Mouse (Mus musculus) limb, embryonic 13.5 days (tissue): ENCODE measurements around the gene Tcp10b. TPM values are rescaled to one million over a fixed set of nuclear protein-coding genes. Genes with fewer than 3 reads are reported as not detected.
"Not testable (repeated sequence)": the region's sequence is repeated elsewhere in the genome, so short reads cannot be mapped to it uniquely, and the experiment has no call there.

Experiments
- ATAC-seq: fragments of 200-750 bp; cut with Nextera tagmentation; 2 replicates; pipeline ENCODE4 v1.8.0; 2017; ENCODE audit warnings: low read depth, moderate number of reproducible peaks, moderate TSS enrichment; ENCODE audit not compliant: low FRiP score
- H3K27ac ChIP-seq: fragments of 300-500 bp; sonication (generic); 2 replicates; pipeline ENCODE4 v1.5.1; 2015; ENCODE audit warnings: inconsistent platforms, mild to moderate bottlenecking, moderate library complexity
- H3K27me3 ChIP-seq: fragments of 300-500 bp; sonication (generic); 2 replicates; pipeline ENCODE4 v1.6.1; 2015; ENCODE audit warnings: mild to moderate bottlenecking, inconsistent platforms
- H3K36me3 ChIP-seq: fragments of 300-500 bp; sonication (generic); 2 replicates; pipeline ENCODE4 v1.6.1; 2015; ENCODE audit warnings: inconsistent platforms, mild to moderate bottlenecking, moderate library complexity
- H3K4me1 ChIP-seq: fragments of 300-500 bp; sonication (generic); 2 replicates; pipeline ENCODE4 v1.6.1; 2015; ENCODE audit warnings: inconsistent platforms
- H3K4me2 ChIP-seq: fragments of 300-500 bp; sonication (generic); replicated peaks from 2 replicates; pipeline ENCODE4 v1.6.1; 2015; ENCODE audit warnings: inconsistent platforms, mild to moderate bottlenecking, moderate library complexity
- H3K4me3 ChIP-seq: fragments of 300-500 bp; sonication (generic); 2 replicates; pipeline ENCODE4 v1.5.1; 2015; ENCODE audit warnings: moderate library complexity, mild to moderate bottlenecking, inconsistent platforms
- H3K9ac ChIP-seq: fragments of 300-500 bp; sonication (generic); 2 replicates; pipeline ENCODE4 v1.6.1; 2015; ENCODE audit warnings: mild to moderate bottlenecking, inconsistent platforms
- H3K9me3 ChIP-seq: fragments of 300-500 bp; sonication (generic); 2 replicates; pipeline ENCODE4 v1.6.1; 2016; ENCODE audit warnings: inconsistent platforms
- WGBS: fragments of 180-500 bp; shearing (Covaris S2); methylation state at CpG from one replicate; pipeline ENCODE4 v1.1.7; 2015; 5-methylcytosine and 5-hydroxymethylcytosine counted together
- polyA plus RNA-seq: library from polyadenylated mRNA; unstranded; fragments of >200 nt; fragmentation: Nextera tagmentation; extraction: Ambion mirVana; gene quantifications from 2 replicates; pipeline ENCODE4 v1.2.1, GENCODE M21; 2015

The Tcp10b gene
- polyA plus RNA-seq, 1 experiment from 2014 or later: not detected

DNA sequence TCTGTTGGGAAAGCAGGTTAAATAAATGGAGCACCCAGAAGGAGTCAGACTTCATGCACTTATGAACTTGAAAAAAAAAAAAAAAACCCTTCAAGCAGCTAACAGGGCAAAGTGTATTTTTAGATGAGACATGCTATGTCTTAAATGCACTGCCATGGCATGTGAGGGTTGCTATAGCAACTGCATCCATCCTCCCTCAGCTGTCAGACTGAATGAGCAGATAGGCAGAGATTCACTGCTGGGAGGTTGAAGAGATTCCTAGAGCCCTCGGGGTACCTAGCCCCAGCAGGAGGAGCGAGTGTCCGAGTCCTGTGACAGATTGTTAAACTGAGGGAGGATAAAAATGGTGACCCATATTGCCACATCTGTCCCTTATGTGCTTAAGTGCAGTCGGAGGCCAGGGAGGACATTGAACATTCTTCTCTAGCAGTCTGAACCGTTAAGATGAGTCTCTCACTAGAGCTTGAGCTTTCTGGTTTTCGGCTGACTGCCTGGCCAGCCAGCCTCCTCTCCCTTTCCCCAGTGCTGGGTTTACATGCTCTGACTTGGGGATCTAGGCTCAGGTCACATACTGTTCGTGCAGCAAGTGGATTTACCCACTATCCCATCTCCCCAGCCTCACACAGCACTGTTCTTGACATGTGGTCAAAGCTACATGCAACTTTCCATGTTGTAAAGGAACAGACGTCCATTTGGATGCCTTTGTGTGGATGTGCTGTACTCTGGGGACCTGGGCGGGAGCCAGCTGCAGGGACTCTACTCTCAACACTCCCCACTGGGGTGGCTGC, 51.8 kb downstream of the Tcp10b start:
- WGBS: 50% methylated on average over 3 of the region's 9 CpGs
- H3K9ac ChIP-seq, H3K27me3 ChIP-seq, H3K4me2 ChIP-seq, H3K27ac ChIP-seq, H3K4me3 ChIP-seq, ATAC-seq, H3K36me3 ChIP-seq, H3K9me3 ChIP-seq, H3K4me1 ChIP-seq: not testable (repeated sequence)

DNA sequence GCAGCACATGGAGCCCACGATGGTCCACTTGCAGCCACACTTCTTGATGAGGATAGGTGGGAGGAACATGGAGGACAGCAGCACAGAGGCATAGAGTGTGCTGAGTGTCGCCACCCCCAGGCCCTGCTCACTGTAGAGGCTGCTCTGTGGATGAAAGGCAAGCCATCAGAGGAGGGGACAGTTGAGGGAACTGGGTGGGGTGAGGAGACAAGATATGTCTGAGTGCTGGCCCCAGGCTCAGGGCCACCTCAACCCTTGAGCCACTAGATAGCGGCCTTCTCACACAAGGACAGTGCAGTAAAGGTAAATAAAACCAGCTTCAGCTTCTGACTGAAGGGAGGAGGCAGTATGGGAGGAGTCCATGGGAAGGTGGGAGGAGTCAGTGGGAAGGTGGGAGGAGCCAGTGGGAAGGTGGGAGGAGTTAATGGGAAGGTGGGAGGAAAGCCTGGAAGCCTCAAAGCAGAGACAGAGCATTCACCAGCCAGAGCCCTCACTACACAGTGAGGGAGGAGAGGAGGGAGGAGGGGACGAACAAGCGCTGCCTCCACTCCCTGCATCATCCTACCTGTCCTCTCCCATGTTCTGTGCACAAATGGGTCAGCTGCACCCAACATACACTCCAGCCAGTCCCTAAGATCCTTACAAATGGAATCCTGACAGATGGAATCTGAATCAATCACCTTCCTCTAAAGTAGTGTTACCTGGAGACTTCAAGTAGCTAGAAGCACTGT, 62.6 kb downstream of the Tcp10b start:
- H3K27ac ChIP-seq, ATAC-seq, H3K27me3 ChIP-seq, H3K9ac ChIP-seq, H3K4me3 ChIP-seq, H3K4me2 ChIP-seq, H3K36me3 ChIP-seq, H3K4me1 ChIP-seq, H3K9me3 ChIP-seq: not testable (repeated sequence)
- WGBS: 97% methylated on average over 2 of the region's 5 CpGs

- not testable (repeated sequence) for H3K4me1 ChIP-seq, H3K27me3 ChIP-seq, H3K4me2 ChIP-seq, H3K9ac ChIP-seq, H3K36me3 ChIP-seq, ATAC-seq, H3K4me3 ChIP-seq, H3K9me3 ChIP-seq, H3K27ac ChIP-seq
- WGBS: 43% methylated on average over 2 of the region's 3 CpGs
These were observed 63.3 kb downstream of the Tcp10b start for GRCm38 (mm10) chr17:13124241-13124640.

GRCm38 (mm10) chr17:13129324-13129723, 68.4 kb downstream of the Tcp10b start:
- not testable (repeated sequence) for H3K4me3 ChIP-seq, ATAC-seq, H3K9me3 ChIP-seq, H3K36me3 ChIP-seq, H3K4me2 ChIP-seq, H3K9ac ChIP-seq, H3K27ac ChIP-seq, H3K4me1 ChIP-seq, H3K27me3 ChIP-seq
- no CpG with 5 or more reads among the region's 3 CpGs for WGBS

- H3K9ac ChIP-seq: not testable (repeated sequence)
These were observed 69.0 kb downstream of the Tcp10b start for GRCm38 (mm10) chr17:13129737-13130465.

GRCm38 (mm10) chr17:13131710-13132109, 70.8 kb downstream of the Tcp10b start, which contains the start of gene Unc93a:
Gene Unc93a (minus strand): TSS chr17:13131810.
- ATAC-seq, H3K4me1 ChIP-seq: not testable (repeated sequence)

More at GRCm38 (mm10) chr17:13129737-13130465, 69.0 kb downstream of the Tcp10b start:
- H3K4me2 ChIP-seq, H3K27ac ChIP-seq, H3K9me3 ChIP-seq, H3K27me3 ChIP-seq, H3K4me3 ChIP-seq, H3K4me1 ChIP-seq, ATAC-seq, H3K36me3 ChIP-seq: not testable (repeated sequence)
- 73% methylated on average over 9 of the region's 11 CpGs for WGBS

More at GRCm38 (mm10) chr17:13131710-13132109, 70.8 kb downstream of the Tcp10b start, which contains the start of gene Unc93a:
- WGBS: 59% methylated on average over 3 of the region's 4 CpGs
- H3K27me3 ChIP-seq, H3K9me3 ChIP-seq, H3K4me3 ChIP-seq, H3K4me2 ChIP-seq, H3K36me3 ChIP-seq, H3K9ac ChIP-seq, H3K27ac ChIP-seq: not testable (repeated sequence)

Other genes with a start within 250 kb of the Tcp10b start
- 1.7 and 2.4 TPM in 2 replicates for gene Mas1, start 193.0 kb upstream of the Tcp10b start, polyA plus RNA-seq
- gene Mrgprh, start 185.1 kb upstream of the Tcp10b start, polyA plus RNA-seq: 0.08 and 0.09 TPM in 2 replicates
- 1.8 and 2.4 TPM in 2 replicates for gene Pnldc1, start 150.9 kb upstream of the Tcp10b start, polyA plus RNA-seq
- gene Tcp1, start 145.4 kb upstream of the Tcp10b start, polyA plus RNA-seq: 450 and 465 TPM in 2 replicates
- 155 and 161 TPM in 2 replicates for gene Mrpl18, start 144.8 kb upstream of the Tcp10b start, polyA plus RNA-seq
- gene Acat3, start 120.5 kb upstream of the Tcp10b start, polyA plus RNA-seq: 0.70 and 1.0 TPM in 2 replicates
- 207 and 209 TPM in 2 replicates for gene Acat2, start 100.4 kb upstream of the Tcp10b start, polyA plus RNA-seq
- 173 and 180 TPM in 2 replicates for gene Wtap, start 66.9 kb upstream of the Tcp10b start, polyA plus RNA-seq
- gene Sod2, start 54.3 kb upstream of the Tcp10b start, polyA plus RNA-seq: 85.1 and 93.4 TPM in 2 replicates
- not detected in 2 replicates for gene Gpr31b, start 8.8 kb upstream of the Tcp10b start, polyA plus RNA-seq
- 0.09 TPM in 1 of 2 replicates, not detected in the other for gene Unc93a, start 70.7 kb downstream of the Tcp10b start, polyA plus RNA-seq
- gene Smok2a, start 160.1 kb downstream of the Tcp10b start, polyA plus RNA-seq: not detected in 2 replicates
- not detected in 2 replicates for gene Smok2b, start 169.2 kb downstream of the Tcp10b start, polyA plus RNA-seq